Mouse (Mus musculus): ENCODE data around the gene Cluh.

DNA sequence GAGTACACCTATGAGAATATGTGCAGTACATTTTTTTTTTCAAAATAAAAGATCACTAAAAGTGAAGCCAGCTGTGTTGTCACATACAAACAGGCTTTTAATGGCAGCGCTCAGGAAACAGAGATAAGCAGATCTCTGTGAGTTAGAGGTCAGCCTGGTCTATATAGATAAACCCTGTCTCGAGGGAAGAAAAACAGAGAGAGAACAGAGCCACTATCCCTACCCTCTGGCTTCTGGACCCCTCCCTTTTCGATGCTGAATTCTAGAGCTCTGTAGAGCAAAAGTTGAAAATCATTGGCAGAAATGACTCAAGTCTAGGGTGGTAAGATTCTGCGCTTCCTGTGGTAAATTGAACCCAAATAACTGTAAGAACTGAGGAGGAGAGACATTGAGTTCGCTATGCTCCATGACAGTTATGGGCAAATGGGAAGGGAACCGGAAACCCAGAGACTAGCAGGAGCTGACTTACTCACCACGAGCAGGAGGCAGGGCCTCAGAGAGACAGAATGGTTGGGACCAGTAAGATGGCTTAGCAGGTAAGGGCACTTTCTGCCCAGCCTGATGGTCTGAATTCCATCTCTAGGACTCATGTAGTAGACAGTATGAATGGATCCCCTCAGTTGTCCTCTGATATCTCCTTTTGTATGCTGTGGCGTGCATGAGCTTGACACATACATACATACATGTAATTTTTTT, 27.2 kb upstream of the Cluh start:
- TF ChIP-seq POLR2A (IDR thresholded peaks at IDR 0.05; ENCODE audit: low read depth, low read length) (no peak), CTCF (conservative IDR thresholded peaks at IDR 0.05; ENCODE audit: insufficient read depth, insufficient read length, low read depth, low read length) (no peak)

All from kidney, adult 2 months (tissue).